Mouse (Mus musculus) gastrocnemius, postnatal 4 days (tissue): ENCODE measurements around the gene Dnajc8. TPM values are rescaled to one million over a fixed set of nuclear protein-coding genes. Genes with fewer than 3 reads are reported as not detected.
A peak's percentile ranks its signal among the peaks of the same experiment; 100 is the strongest.

Experiments
- DNase-seq, 2 experiments: peaks; one replicate each; pipeline ENCODE4 v3.0.0; 2021 to 2022; ENCODE audit warnings: low spot score in 2 of 2, mixed read lengths in 2 of 2
- long read RNA-seq, 2 experiments: library from polyadenylated mRNA; stranded (forward); transcript quantifications; one replicate each; pipeline ENCODE4 v2.0.0; 2021
- total RNA-seq, 2 experiments: library from RNA; stranded (reverse); gene quantifications; 2 replicates each; pipeline ENCODE4 v1.2.3; 2021

The Dnajc8 gene
- total RNA-seq: 10 to 100 TPM; 71.4 to 79.4 TPM
- long read RNA-seq, experiment 1, transcript Dnajc8-202 (9 exons, 1,401 nt): major isoform, 133 of 139 reads
- long read RNA-seq, experiment 1, partial matches to known transcripts: 1 of 139 reads
- long read RNA-seq, experiment 1, other reads (novel, unspliced or antisense): 4 of 139 reads
- long read RNA-seq, experiment 2, transcript Dnajc8-202 (9 exons, 1,401 nt): major isoform, 114 of 123 reads
- long read RNA-seq, experiment 2, partial matches to known transcripts: 1 of 123 reads
- long read RNA-seq, experiment 2, other reads (novel, unspliced or antisense): 6 of 123 reads

DNA sequence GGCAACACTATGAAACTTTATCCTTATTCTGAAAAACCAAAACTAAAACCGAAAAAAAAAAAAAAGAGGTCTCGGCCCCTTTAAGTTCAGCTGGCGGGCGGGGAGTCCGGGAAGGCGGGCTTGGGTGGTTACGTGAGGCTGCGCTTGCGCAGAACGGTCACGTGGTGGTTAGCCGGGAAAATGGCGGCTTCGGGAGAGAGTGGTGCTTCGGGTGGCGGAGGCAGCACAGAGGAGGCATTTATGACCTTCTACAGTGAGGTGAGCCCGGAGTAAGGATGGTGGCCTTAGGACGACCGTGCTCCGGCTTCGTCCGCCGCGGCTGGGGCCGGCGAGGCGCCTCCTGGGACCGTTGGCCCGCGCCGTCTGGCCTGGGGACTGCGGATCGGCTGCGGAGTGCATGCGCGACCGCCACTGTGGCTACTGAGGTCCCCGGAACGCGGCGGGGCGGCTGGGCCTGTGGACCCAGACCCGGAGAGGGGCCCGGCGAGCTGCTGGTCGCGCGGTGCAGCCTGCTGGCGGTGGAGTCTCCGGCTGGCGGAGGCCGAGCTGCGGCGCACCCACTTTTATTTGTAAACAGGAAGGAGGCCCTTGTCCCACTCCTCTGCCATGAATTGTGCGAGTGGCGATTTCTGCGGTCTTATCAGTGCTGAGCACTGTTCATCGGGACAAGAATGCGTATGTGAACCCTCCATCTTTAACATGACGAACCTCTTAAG lies at the start of gene Dnajc8:
Dnajc8 (plus strand) TSS at position 145 of the 716 bp plus-strand sequence.
- DNase-seq: peak; percentile 92 to 97

DNA sequence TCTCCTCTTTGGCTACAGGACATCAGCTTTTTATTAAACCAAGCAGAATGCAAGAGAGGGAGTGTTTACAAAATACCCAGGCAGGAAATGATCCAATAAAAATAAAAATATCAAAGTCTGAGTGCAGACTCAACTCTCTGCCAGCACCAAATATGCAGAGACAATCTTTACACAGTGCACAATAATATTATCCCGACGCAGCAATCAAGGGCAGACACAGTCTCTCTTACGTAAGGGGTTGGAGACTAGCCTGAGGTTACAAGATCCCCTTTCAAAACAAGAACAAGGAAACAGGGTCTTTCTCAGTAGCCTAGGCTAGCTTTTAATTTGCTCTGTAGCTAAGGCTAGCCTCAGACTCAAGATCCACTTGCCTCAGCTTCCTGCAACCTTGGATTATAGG lies 46.8 kb upstream of the Dnajc8 start:
- DNase-seq: no peak

DNA sequence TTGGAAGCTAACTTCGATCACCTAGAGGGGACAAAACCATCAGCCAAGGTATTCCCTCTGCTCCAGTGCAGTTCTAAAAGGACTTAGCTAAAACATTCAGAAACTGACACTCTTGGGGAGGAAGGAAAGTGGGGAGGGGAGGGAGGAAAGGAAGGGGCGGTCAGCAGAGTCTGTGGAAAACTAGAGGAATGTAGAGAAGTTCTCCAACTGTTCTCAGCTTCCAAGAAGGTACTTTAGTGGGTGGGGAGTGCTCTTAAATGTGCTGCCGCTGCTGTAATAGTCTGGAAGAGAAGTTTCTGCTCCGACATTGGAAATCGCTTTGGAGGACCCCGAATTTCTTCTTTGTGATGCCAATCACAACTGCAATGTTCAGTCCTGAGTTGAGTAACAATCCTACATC lies 46.4 kb upstream of the Dnajc8 start:
- no peak for DNase-seq

DNA sequence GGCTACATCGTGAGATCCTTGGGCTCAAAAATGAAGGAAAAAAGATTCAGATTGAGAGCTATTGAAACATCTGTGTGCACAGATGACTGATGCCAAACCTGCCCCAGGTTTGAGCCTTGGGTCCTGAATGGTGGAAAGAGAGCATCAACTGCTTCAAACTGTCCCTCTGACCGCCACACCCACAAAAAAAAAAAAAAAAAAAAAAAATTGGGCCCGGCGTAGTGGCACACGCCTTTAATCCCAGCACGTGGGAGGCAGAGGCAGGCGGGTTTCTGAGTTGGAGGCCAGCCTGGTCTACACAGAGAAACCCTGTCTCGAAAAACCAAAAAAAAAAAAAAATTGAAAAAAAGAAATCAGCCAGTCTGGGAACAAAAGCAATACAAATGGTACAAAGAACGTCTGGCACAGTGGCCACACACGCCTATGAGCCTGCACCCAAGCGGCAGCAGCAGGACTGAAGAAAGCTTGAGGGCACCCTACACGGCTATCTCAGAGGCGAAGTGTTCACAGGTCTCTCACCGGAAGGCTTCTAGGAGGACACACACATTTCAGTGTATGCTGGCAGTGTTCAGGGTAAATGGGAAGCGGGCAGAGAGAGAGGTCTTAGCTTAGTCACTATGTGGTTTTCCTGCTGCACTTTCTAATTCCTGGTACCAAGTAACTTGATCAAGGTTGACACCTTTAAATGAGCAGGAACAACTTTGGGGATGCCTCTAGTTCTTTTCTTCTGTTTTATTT lies 44.9 kb upstream of the Dnajc8 start:
- DNase-seq: no peak

DNA sequence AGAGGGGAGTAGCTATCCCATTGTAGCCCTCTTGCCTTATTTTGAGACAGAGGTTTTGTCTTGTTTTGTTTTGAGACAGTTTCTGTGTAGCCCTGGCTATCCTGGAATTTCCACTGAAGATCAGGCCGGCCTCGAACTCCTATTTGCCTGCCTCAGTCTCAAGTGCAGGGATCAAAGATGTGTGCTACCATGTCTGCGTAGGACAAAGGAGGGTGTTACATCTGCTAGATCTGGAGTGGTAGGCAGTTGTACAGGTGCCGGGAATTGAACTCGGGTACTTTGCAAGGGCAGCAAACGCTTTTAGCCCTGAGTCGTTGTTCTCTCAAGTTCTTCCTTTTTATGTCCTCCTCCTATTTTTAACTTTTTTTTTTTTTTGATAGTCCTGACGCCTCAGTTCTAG lies 44.3 kb upstream of the Dnajc8 start:
- DNase-seq: no peak

DNA sequence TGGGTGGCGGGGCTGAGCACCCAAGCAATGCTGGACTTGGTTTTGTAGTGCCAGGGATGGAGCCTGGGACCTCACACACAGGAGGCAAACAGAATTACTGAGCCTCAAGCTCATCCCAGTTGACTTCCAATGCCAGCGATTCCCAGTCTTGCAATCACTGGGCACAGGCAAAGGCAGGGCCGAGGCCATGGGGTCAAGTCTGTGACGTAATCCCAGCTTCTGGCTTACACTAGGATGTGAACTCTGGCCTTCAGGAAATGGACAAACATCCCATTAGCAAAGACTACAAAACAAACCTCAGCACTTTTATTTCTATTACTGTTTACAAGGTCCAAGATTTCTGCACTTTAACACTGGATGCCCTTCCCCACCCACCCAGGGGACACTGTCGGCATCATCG lies 43.6 kb upstream of the Dnajc8 start:
- DNase-seq: no peak

DNA sequence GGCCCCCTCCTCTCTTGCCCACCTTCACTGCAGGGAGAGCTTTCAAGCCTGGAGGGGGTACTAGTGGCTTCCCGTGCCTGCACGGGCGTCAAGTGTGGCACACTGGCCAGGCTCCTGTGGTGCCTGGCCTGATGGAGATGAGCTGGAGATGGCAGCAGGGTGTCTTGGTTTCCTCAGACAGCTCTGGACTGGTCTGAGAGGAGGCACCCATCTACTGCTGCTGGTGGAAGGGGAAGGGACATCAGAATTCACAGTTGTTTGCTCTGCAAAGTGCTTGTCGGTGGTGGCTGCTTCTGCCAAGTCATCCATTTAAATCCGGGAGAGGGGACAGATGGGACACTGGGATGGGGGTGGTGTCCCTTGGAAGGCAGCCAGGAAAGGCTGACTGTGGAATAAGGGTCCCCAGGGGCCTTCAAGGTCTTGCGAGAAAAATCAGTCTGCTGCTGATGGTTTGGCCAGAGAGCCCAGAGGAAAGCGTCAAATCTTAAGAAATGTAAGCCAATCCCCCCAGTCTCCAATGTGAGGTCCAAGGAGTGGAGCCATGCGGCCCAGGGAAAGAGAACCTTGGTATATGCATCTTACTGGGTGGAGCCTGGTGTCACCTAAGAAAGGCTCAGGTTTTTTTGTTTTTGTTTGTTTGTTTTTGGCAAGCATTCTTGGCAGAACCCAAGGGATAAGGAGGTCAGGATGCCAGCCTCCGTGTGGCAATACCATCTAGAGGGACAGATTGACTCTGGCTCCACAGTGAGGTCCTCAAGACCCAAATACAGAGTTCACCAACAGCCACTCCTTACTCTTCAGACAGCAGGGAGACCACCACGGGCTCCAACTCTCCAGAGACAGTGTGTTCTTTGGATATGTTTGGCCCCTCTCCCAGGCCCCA lies 42.9 kb upstream of the Dnajc8 start:
- DNase-seq: no peak

DNA sequence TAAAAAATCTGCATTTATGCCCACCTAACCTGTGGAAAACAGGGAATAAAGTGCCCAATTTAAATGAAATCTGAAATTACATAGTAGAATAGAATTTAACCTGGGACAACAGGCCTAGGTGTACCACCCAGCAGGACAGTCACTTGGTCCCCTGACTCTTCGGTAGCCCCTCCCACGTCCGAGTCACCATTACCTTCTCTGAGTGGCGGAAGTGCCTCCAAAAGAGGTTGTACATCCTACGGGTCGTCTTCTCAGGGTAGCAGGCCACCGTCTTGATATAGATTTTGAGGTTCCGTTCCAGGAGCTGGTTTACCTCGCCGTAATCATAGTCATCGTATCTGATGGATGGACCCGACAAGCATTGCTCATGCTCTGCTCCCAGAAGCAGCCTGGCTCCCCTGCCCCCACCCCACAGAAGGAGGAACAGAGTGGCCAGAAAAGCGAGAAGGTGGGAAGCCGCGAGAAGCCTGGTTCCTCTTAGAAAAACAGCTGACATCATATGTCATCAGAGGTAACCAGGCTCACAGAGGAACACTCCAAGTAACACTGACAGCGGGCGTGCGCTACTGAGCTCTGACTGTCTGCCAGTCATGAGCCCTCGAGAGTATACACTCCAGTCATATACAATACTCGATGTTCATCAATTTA lies 41.0 kb upstream of the Dnajc8 start:
- no peak for DNase-seq

DNA sequence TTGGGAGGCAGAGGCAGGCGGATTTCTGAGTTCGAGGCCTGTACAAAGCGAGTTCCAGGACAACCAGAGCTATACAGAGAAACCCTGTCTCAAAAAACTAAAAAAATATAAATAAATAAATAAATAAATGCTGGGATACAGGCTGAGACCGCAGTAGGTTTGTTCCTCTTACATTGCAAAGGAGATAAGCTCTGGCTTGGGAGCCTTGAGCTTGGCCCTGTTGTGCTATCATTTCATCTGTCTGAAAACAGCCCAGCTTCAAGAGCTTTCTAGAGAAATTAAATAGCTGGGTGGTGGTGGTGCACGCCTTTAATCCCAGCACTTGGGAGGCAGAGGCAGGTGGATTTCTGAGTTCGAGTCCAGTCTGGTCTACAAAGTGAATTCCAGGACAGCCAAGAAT lies 33.7 kb upstream of the Dnajc8 start:
- DNase-seq: no peak

DNA sequence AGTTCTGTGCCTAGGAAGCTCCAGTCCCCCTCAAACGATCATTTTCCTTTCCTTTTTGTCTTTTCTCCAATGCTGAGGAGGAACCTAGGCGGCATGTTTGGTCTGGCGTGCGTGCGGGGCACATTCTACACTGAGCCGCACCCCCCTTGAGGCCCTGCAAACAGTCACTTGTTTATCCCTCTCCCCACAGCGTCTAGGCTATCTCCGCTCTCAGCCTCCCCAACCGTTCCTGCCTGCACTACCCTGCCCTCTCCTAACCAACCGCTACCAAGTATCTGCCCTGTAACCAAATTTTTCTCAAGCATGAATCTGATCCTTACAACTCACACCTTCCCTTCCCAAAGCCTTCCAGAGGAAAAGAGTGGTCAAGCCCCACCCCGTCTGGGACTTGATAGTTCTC lies 32.0 kb upstream of the Dnajc8 start:
- DNase-seq: no peak

DNA sequence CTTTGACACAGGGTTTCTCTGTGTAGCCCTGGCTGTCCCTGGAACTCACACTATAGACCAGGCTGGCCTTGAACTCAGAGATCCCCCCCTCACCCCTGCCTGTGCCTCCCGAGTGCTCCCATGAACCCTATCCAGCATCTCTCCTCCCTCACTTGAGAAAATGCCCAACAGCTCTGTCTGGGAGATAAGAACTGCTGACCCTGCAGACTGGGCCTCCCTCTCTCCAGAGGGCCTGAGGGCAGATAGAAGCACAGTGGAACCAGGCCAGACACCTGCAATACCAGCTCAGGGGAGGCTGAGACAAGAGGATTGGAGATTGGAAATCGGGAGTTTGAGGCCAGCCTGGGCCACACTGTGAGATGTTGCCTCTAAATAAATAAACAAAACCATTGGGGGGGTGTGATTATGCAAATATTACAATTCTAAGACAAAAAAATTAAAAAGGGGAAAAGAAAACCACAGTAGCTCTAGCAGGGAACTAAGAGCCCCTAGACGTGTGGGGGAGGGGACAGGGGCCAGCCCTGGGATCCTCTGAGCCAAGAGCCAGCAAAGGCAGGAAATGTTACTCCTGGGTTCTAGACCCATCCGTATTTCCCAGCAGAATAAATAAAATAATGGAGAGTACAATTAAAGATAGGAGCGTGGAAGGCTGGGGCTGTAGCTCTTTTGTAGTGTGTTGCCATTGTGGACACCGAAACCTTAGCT lies 30.2 kb upstream of the Dnajc8 start:
- DNase-seq: no peak

DNA sequence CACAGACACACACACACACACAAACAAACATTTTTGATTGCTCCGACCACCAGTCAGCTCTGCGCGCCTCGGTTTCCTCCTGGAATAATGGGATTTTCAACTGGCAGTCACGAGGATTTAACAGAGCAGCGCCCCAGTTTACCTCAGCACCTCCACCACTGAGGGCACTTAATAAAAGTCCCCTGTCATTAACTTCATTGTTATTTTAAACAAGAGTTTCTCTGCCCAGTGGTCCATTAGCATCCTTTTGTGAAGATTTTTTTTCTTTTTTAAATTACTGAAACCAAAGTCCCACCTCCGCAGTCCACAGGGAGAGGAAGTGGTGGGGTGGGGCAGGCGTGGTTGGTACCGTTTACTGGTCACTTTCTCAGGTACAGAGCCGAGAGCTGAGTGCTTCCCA lies 29.6 kb upstream of the Dnajc8 start:
- DNase-seq: no peak

DNA sequence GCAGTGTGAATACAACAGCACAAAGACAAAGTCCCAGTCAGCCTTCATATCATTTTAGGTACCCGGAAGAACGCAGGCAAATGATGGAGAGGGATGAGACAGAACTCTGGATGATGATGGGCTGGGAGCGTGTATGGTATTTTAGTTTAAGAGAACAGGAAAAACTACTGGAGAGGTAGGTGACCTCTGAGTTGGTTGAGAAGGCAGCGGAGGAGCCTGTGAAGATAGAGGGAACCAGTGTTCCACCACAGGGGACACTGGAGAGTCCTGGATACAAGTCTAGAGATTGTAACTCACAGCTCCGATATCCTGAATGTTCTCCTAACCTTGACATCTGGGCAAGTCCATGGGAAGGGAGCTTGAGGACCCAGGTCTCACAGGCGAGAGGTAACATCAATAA lies 29.1 kb upstream of the Dnajc8 start:
- DNase-seq: no peak

DNA sequence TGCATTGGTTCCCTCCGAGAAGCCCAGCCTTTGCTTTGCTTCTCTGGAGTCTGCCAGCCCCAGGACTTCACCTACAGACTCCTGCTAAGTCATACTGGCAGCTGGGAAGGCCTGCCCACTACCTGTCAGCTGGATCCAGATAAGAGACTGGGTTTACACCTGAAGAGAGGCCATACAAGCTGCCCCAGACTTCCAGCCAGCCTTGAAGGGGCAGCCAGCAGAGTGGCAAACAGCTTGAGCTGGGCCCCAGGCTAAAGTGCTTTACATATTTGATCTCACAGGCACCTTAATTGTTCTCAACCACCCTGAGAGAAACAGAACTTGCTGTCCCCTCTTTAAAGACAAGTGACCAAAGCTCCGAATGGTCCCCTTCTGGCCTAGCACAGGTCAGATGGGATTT lies 28.1 kb upstream of the Dnajc8 start:
- no peak for DNase-seq

DNA sequence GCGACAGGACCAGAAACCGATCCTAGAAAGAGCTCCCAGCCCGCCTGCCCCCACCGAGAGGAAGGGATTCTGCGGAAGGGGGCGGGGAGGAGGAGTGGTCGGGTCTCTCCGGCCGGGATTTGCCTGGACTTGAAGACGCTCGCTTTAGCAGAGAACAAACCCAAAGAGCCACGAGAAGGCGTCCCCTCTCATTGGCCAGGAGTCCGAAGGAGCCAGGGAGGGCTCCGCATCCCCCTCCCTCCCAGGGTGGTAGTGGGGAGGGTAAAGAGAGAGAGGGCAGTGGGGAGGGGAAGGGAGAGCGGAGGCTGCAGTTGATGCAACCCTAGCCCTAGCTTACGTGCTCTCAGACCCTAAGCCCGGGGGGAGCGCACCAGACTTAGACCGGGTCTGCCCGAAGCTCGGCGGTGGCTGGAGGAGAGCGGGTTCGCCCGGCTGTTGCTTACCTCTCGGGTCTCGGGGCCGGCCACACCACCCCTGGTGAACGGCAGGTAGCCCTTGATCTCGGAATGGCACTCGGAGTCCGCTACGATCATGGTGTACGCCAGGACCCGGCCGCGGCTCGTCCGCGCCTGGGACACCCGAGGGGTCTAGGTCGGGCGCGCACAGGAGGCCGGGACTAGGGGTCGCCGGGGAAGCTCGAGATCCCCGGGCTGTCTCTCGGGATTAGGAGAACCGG lies 25.6 kb upstream of the Dnajc8 start:
- DNase-seq: peak; percentile 52 to 79

DNA sequence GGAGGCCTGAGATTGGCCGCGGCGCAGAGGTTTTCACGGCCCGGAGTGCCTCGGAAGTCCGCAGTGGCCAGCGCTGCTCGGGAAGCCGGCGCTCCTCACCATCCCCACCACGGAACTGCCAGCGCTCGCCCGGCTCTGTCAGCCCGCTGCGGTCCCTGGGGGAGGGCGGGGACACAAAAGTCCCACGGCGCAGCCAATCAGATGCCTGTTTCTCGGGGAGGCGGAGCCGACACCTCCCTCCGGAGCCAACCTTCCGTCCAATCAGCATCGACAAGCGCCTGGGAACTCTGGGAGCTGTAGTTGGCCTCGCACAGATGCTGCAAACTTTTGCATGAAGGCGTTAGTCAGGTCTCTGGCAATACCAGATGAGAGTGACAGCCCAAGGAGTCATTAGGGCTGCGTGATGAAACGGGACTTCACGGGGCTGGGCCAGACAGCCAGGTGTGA lies 25.0 kb upstream of the Dnajc8 start, which contains the start of gene Sesn2:
Sesn2 (minus strand) TSS at position 150 of the 447 bp plus-strand sequence.
- DNase-seq: peak; percentile 96 to 98

DNA sequence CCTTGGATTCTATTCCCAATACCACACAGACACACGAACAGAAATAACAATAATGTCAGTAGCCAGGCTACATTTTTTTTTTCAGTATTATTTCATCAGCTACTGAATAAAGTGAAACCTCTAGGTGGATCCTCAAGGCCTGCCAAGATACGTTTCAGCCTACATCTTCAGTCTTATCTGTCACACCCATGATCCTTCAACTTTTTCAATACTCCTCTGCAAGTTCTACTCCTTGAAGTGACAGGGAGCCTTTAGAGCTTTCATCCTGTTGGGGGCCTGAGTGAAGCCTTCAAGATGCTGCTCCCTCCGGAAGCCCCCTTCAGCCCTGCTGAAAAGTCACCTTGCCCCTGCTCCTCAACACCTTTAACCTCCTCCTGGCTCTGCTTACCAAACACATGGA lies 23.3 kb upstream of the Dnajc8 start:
- DNase-seq: no peak

DNA sequence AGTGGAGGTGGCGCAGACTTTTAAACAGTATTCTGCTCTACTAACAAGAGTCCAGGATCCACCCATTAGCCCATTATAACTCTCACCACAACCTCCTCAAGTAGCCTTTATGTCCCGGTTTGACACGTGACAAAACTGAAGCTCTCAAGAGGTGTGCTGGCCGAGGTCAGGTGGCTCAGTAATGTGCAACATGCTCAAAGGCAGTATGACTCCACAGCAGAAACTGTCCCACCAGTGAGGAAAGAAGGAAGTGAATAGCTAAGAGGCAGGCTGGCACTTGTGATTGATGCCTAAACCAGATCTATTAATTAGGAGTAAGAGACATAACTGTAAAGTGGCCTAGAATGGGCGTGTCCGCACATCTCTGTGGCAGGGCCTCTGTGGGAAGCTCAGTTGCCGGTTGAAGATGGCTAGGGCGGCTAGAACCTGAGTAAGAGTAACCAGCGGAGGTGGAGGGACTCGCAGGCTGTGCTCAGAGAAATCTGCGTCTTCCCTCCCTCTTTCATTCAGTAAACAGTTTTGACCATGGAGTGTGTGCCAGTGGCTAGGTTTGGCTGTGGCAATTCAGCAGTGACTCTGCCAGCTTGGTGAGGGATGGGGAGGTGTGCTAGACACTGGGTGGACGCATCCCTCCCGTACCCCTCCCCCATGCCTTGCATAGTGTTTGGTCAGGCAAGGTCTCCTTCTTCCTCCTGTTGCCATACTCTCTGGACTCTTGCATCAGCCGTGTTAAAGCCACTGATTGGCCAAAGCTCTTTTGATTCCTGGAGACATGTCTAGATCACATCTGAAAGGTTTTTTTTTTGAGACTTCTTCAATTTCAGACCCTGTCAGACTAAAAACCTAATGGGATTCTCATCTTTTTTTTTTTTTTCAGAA lies 21.7 kb upstream of the Dnajc8 start:
- no peak for DNase-seq
